Mouse (Mus musculus) lung, adult 18-20 months (tissue): ENCODE results near the gene Senp6.
A peak's percentile ranks its signal among the peaks of the same experiment; 100 is the strongest.

Source experiments
- DNase-seq, 2 experiments: peaks; one replicate each; pipeline ENCODE4 v3.0.0; 2022; ENCODE audit warnings: mixed read lengths in 2 of 2

The Senp6 gene

GRCm38 (mm10) chr9:80172396-80173222 is 105.9 kb downstream of the Senp6 start:
- DNase-seq = no peak

- DNase-seq = peak; percentile 18 to 34
Measured at GRCm38 (mm10) chr9:80173629-80174028, 106.9 kb downstream of the Senp6 start.

- peak in 1 of 2 experiments; percentile 20 for DNase-seq
Measured at GRCm38 (mm10) chr9:80176696-80177478, 110.2 kb downstream of the Senp6 start.

- no peak for DNase-seq
Measured at GRCm38 (mm10) chr9:80178670-80179069, 112.0 kb downstream of the Senp6 start.

- no peak for DNase-seq
Measured at GRCm38 (mm10) chr9:80179688-80180087, 113.0 kb downstream of the Senp6 start.

GRCm38 (mm10) chr9:80180771-80181170 is 114.1 kb downstream of the Senp6 start:
- no peak for DNase-seq

GRCm38 (mm10) chr9:80181692-80182091 is 115.0 kb downstream of the Senp6 start:
- no peak for DNase-seq

- DNase-seq = no peak
Measured at GRCm38 (mm10) chr9:80184138-80184537, 117.4 kb downstream of the Senp6 start.

GRCm38 (mm10) chr9:80185737-80186136 is 119.0 kb downstream of the Senp6 start:
- no peak for DNase-seq

GRCm38 (mm10) chr9:80186693-80187092 is 120.0 kb downstream of the Senp6 start:
- no peak for DNase-seq

- DNase-seq = no peak
Measured at GRCm38 (mm10) chr9:80188324-80188893, 121.7 kb downstream of the Senp6 start.

- no peak for DNase-seq
Measured at GRCm38 (mm10) chr9:80191240-80191639, 124.5 kb downstream of the Senp6 start.

- peak; percentile 23 to 49 for DNase-seq
Measured at GRCm38 (mm10) chr9:80192324-80192723, 125.6 kb downstream of the Senp6 start.

- DNase-seq = no peak
Measured at GRCm38 (mm10) chr9:80194446-80194845, 127.7 kb downstream of the Senp6 start.
